In genomic region chr13:67108821-67109206, GRCm38 (mm10) we compare ENCODE assay signal across 8 mouse cellular contexts. TPM values are rescaled to one million over a fixed set of nuclear protein-coding genes. Genes with fewer than 3 reads are reported as not detected.
DNase-seq lines count a peak whose midpoint lies in the region; ATAC-seq and TF ChIP-seq lines count a peak whose summit lies in the region.

No protein-coding gene starts in this region.

- intact Hi-C loops in gastrocnemius, postnatal 14 days (cut with DNase I; ENCODE audit: low total_unique reads), result no loop called here

- H3K27ac ChIP-seq in embryonic facial prominence, embryonic 14.5 days (replicated peaks; ENCODE audit: low read depth, low read length), result no peak overlapping the region
- H3K27ac ChIP-seq in intestine, embryonic 15.5 days, result no peak overlapping the region
- no peak overlapping the region for H3K27ac ChIP-seq in midbrain, embryonic 12.5 days (replicated peaks)

- H3K36me3 ChIP-seq in E14TG2a.4 (ENCODE audit: insufficient read depth, low read length), result peaks cover 10% of the 10 kb centered on the region
- peaks cover 9% of the 10 kb centered on the region; the same call in 1 of the 2 replicates for H3K36me3 ChIP-seq in embryonic facial prominence, embryonic 14.5 days (ENCODE audit: control insufficient read depth, insufficient read depth, low read length)
- H3K36me3 ChIP-seq in intestine, embryonic 15.5 days, result peaks cover 3% of the 10 kb centered on the region; the same call in 1 of the 2 replicates
- H3K36me3 ChIP-seq in midbrain, embryonic 12.5 days, result peaks cover 9% of the 10 kb centered on the region; the same call in 1 of the 2 replicates

- peak overlapping the region; percentile 54 for H3K4me2 ChIP-seq in embryonic facial prominence, embryonic 14.5 days (ENCODE audit: low read depth, low read length)
- H3K4me2 ChIP-seq in intestine, embryonic 15.5 days (replicated peaks), result peak overlapping the region; percentile 24
- peak overlapping the region; percentile 68 for H3K4me2 ChIP-seq in midbrain, embryonic 12.5 days (replicated peaks)

- 3% methylated on average over 9 of the region's 9 CpGs for WGBS in embryonic facial prominence, embryonic 14.5 days
- WGBS in intestine, embryonic 15.5 days, result 4% methylated on average over 9 of the region's 9 CpGs
- WGBS in midbrain, embryonic 12.5 days, result 8% methylated on average over 9 of the region's 9 CpGs

- peak overlapping the region; percentile 71; the same call in 1 of the 2 replicates for H3K9ac ChIP-seq in embryonic facial prominence, embryonic 14.5 days (ENCODE audit: low read depth, low read length)
- H3K9ac ChIP-seq in intestine, embryonic 15.5 days, result no peak overlapping the region
- no peak overlapping the region for H3K9ac ChIP-seq in midbrain, embryonic 12.5 days (replicated peaks)

- no peaks in the 10 kb centered on the region for H3K27me3 ChIP-seq in E14TG2a.4 (ENCODE audit: insufficient read depth, low read length)
- no peaks in the 10 kb centered on the region for H3K27me3 ChIP-seq in embryonic facial prominence, embryonic 14.5 days (replicated peaks; ENCODE audit: control insufficient read depth, insufficient read depth, low read length)
- no peaks in the 10 kb centered on the region for H3K27me3 ChIP-seq in intestine, embryonic 15.5 days (replicated peaks)
- no peaks in the 10 kb centered on the region for H3K27me3 ChIP-seq in midbrain, embryonic 12.5 days

- no peak for TF ChIP-seq CTCF in E14TG2a.4 (conservative IDR thresholded peaks at IDR 0.05; ENCODE audit: low read length)

- peaks cover 26% of the 10 kb centered on the region for H3K4me1 ChIP-seq in E14TG2a.4 (replicated peaks; ENCODE audit: low read depth, low read length)
- peaks cover 4% of the 10 kb centered on the region; the same call in 1 of the 2 replicates for H3K4me1 ChIP-seq in embryonic facial prominence, embryonic 14.5 days (ENCODE audit: control insufficient read depth, insufficient read depth, low read length)
- peaks cover 5% of the 10 kb centered on the region for H3K4me1 ChIP-seq in intestine, embryonic 15.5 days (replicated peaks)
- H3K4me1 ChIP-seq in midbrain, embryonic 12.5 days, result 0 out of 2 replicates have a peak, but pooled peaks cover 5% of the 10 kb centered on the region

- peak; percentile 68 for DNase-seq in kidney, adult 18-20 months
- DNase-seq in kidney, adult 9 months, result no peak
- DNase-seq in embryonic facial prominence, embryonic 14.5 days (ENCODE audit: low spot score), result peak; percentile 85
- no peak for DNase-seq in embryo, embryonic 11 days
- DNase-seq in gastrocnemius, postnatal 14 days, result no peak

- ATAC-seq in embryonic facial prominence, embryonic 14.5 days (ENCODE audit: low read depth), result peak; percentile 67
- peak; percentile 75 for ATAC-seq in intestine, embryonic 15.5 days
- no peak for ATAC-seq in midbrain, embryonic 12.5 days (ENCODE audit: low FRiP score, low read depth)

- peaks cover 1% of the 10 kb centered on the region; the same call in 1 of the 2 replicates for H3K9me3 ChIP-seq in E14TG2a.4 (ENCODE audit: low read length)
- H3K9me3 ChIP-seq in embryonic facial prominence, embryonic 14.5 days (ENCODE audit: control insufficient read depth, low read length), result peaks cover 18% of the 10 kb centered on the region; the same call in 1 of the 2 replicates
- H3K9me3 ChIP-seq in intestine, embryonic 15.5 days, result no peaks in the 10 kb centered on the region
- no peaks in the 10 kb centered on the region for H3K9me3 ChIP-seq in midbrain, embryonic 12.5 days

- H3K4me3 ChIP-seq in E14TG2a.4 (replicated peaks; ENCODE audit: low read length), result peak overlapping the region; percentile 88
- H3K4me3 ChIP-seq in embryonic facial prominence, embryonic 14.5 days (ENCODE audit: low read depth, low read length), result peak overlapping the region; percentile 56
- H3K4me3 ChIP-seq in intestine, embryonic 15.5 days (replicated peaks), result peak overlapping the region; percentile 51
- H3K4me3 ChIP-seq in midbrain, embryonic 12.5 days, result peak overlapping the region; percentile 64

RNA-seq across cellular contexts. Expression of gene Gm28557, which starts 0.4 kb away (rescaled TPM):
- 2.3 and 3.7 TPM in 2 replicates for polyA plus RNA-seq in embryonic facial prominence, embryonic 14.5 days (2014; fragmentation: Nextera tagmentation; extraction: Ambion mirVana)
- 2.5 and 3.3 TPM in 2 replicates for polyA plus RNA-seq in intestine, embryonic 15.5 days (2015; fragmentation: Nextera tagmentation; extraction: Ambion mirVana)
- 2.3 and 3.1 TPM in 2 replicates for polyA plus RNA-seq in midbrain, embryonic 12.5 days (2016; fragmentation: Nextera tagmentation; extraction: Ambion mirVana)
- 1 to 10 TPM in 1 of 2 experiments, under 1 TPM in 1; 0.98 to 1.8 TPM for total RNA-seq in gastrocnemius, postnatal 14 days (2021)

RNA-seq across cellular contexts. Expression of gene Rslcan18, which starts 7.2 kb away (rescaled TPM):
- polyA plus RNA-seq in embryonic facial prominence, embryonic 14.5 days (2014; fragmentation: Nextera tagmentation; extraction: Ambion mirVana), result 0.24 and 0.31 TPM in 2 replicates
- 0.09 and 0.20 TPM in 2 replicates for polyA plus RNA-seq in intestine, embryonic 15.5 days (2015; fragmentation: Nextera tagmentation; extraction: Ambion mirVana)
- polyA plus RNA-seq in midbrain, embryonic 12.5 days (2016; fragmentation: Nextera tagmentation; extraction: Ambion mirVana), result 0.17 and 0.19 TPM in 2 replicates
- under 1 TPM; 0.29 to 0.53 TPM for total RNA-seq in gastrocnemius, postnatal 14 days (2021)

RNA-seq across cellular contexts. Expression of gene Zfp708, which starts 11.0 kb away (rescaled TPM):
- polyA plus RNA-seq in embryonic facial prominence, embryonic 14.5 days (2014; fragmentation: Nextera tagmentation; extraction: Ambion mirVana), result 4.1 and 5.7 TPM in 2 replicates
- polyA plus RNA-seq in intestine, embryonic 15.5 days (2015; fragmentation: Nextera tagmentation; extraction: Ambion mirVana), result 3.6 and 4.6 TPM in 2 replicates
- polyA plus RNA-seq in midbrain, embryonic 12.5 days (2016; fragmentation: Nextera tagmentation; extraction: Ambion mirVana), result 7.7 and 8.6 TPM in 2 replicates
- under 1 TPM; 0.90 to 0.95 TPM for total RNA-seq in gastrocnemius, postnatal 14 days (2021)

RNA-seq across cellular contexts. Expression of gene Zfp759, which starts 12.6 kb away (rescaled TPM):
- 2.7 TPM in 2 replicates for polyA plus RNA-seq in embryonic facial prominence, embryonic 14.5 days (2014; fragmentation: Nextera tagmentation; extraction: Ambion mirVana)
- 1.7 and 2.1 TPM in 2 replicates for polyA plus RNA-seq in intestine, embryonic 15.5 days (2015; fragmentation: Nextera tagmentation; extraction: Ambion mirVana)
- 2.7 and 2.8 TPM in 2 replicates for polyA plus RNA-seq in midbrain, embryonic 12.5 days (2016; fragmentation: Nextera tagmentation; extraction: Ambion mirVana)
- 1 to 10 TPM; 3.2 to 3.3 TPM for total RNA-seq in gastrocnemius, postnatal 14 days (2021)

RNA-seq across cellular contexts. Expression of gene Zfp712, which starts 47.8 kb away (rescaled TPM):
- polyA plus RNA-seq in embryonic facial prominence, embryonic 14.5 days (2014; fragmentation: Nextera tagmentation; extraction: Ambion mirVana), result 4.0 and 4.3 TPM in 2 replicates
- polyA plus RNA-seq in intestine, embryonic 15.5 days (2015; fragmentation: Nextera tagmentation; extraction: Ambion mirVana), result 2.4 and 3.1 TPM in 2 replicates
- 5.2 and 5.6 TPM in 2 replicates for polyA plus RNA-seq in midbrain, embryonic 12.5 days (2016; fragmentation: Nextera tagmentation; extraction: Ambion mirVana)
- 1 to 10 TPM in 1 of 2 experiments, under 1 TPM in 1; 0.92 to 1.1 TPM for total RNA-seq in gastrocnemius, postnatal 14 days (2021)

Comparison
In these comparisons a context has a peak if more than half of its experiments do, and no peak if none do; other contexts are left out.
1. DNase-seq: peak in kidney, adult 18-20 months (single experiment) and embryonic facial prominence, embryonic 14.5 days (single experiment); none in kidney, adult 9 months (single experiment), embryo, embryonic 11 days (single experiment) and gastrocnemius, postnatal 14 days (single experiment).
2. Peak in every context shown above with its lines, with median percentiles within 50 percentile points of each other: H3K4me3 ChIP-seq and H3K4me2 ChIP-seq.